Mouse (Mus musculus): ENCODE measurements around the gene Slc17a1. TPM values are rescaled to one million over a fixed set of nuclear protein-coding genes. Genes with fewer than 3 reads are reported as not detected.

Slc17a1 gene
- total RNA-seq, 2 experiments from 2014 or later: not detected

DNA sequence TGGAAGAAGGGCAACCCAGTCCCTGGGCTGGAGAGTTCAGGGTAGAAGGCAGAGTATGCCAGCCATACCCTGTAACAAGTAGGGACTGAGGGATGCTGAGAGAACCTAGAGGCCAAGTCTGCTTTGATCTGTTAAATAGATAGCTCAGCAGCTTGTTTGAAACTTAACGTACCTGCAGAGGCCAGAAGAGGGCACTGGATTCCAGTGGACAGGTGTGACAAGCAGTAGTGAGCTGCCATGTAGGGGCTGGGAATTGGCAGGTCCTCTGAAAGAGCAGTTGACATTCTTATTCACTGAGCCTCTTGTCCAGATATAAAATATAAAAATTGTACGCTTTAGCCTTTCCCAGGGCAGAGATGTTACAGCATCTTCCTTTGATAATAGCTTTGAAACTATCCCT lies 75.3 kb downstream of the Slc17a1 start:
- intact Hi-C loops (cut with DNase I): no loop called here
- no peak for DNase-seq

Small RNAs within 50 kb of the gene (microRNA-seq; reads per million reads assigned to microRNA genes)
- gene Gm44344: 0 reads per million in 2 experiments

Other genes with a start within 250 kb of the Slc17a1 start
- 10 to 100 TPM; 10.5 to 16.6 TPM for gene Hist1h2be, start 246.6 kb upstream of the Slc17a1 start, total RNA-seq (2021)
- 10 to 100 TPM; 56.8 to 68.5 TPM for gene Hist1h1e, start 245.2 kb upstream of the Slc17a1 start, total RNA-seq (2021)
- 1 to 10 TPM; 2.0 to 3.7 TPM for gene Hist1h2ac, start 183.8 kb upstream of the Slc17a1 start, total RNA-seq (2021)
- 10 to 100 TPM; 48.8 to 56.9 TPM for gene Hist1h2bc, start 183.6 kb upstream of the Slc17a1 start, total RNA-seq (2021)
- under 1 TPM; 0.31 to 0.32 TPM for gene Hist1h1t, start 171.9 kb upstream of the Slc17a1 start, total RNA-seq (2021)
- gene Hist1h4c, start 169.3 kb upstream of the Slc17a1 start, total RNA-seq (2021): 10 to 100 TPM; 62.9 to 77.3 TPM
- 10 to 100 TPM; 39.5 to 41.3 TPM for gene Hfe, start 156.9 kb upstream of the Slc17a1 start, total RNA-seq (2021)
- 100 to 1,000 TPM; 200 to 202 TPM for gene Hist1h1c, start 128.9 kb upstream of the Slc17a1 start, total RNA-seq (2021)
- gene Hist1h3c, start 122.1 kb upstream of the Slc17a1 start, total RNA-seq (2021): 10 to 100 TPM; 21.1 to 58.2 TPM
- 10 to 100 TPM; 26.5 to 61.9 TPM for gene Hist1h2bb, start 121.0 kb upstream of the Slc17a1 start, total RNA-seq (2021)
- gene Hist1h2ab, start 116.6 kb upstream of the Slc17a1 start, total RNA-seq (2021): 100 to 1,000 TPM in 1 of 2 experiments, 10 to 100 TPM in 1; 54.2 to 146 TPM
- gene Hist1h3b, start 115.5 kb upstream of the Slc17a1 start, total RNA-seq (2021): 100 to 1,000 TPM in 1 of 2 experiments, 10 to 100 TPM in 1; 70.3 to 154 TPM
- gene Hist1h4b, start 110.7 kb upstream of the Slc17a1 start, total RNA-seq (2021): 10 to 100 TPM; 44.8 to 83.6 TPM
- gene Hist1h4a, start 106.5 kb upstream of the Slc17a1 start, total RNA-seq (2021): 10 to 100 TPM; 33.4 to 91.7 TPM
- 100 to 1,000 TPM in 1 of 2 experiments, 10 to 100 TPM in 1; 55.1 to 114 TPM for gene Hist1h3a, start 105.4 kb upstream of the Slc17a1 start, total RNA-seq (2021)
- gene Hist1h1a, start 104.1 kb upstream of the Slc17a1 start, total RNA-seq (2021): 10 to 100 TPM; 28.9 to 69.7 TPM
- not detected for gene Trim38, start 97.8 kb upstream of the Slc17a1 start, total RNA-seq (2021)
- not detected for gene Slc17a2, start 60.8 kb upstream of the Slc17a1 start, total RNA-seq (2021)
- not detected for gene Slc17a3, start 28.3 kb upstream of the Slc17a1 start, total RNA-seq (2021)
- gene Slc17a4, start 47.3 kb downstream of the Slc17a1 start, total RNA-seq (2021): not detected
- not detected for gene Hist1h2ba, start 66.4 kb downstream of the Slc17a1 start, total RNA-seq (2021)
- not detected for gene Hist1h2aa, start 66.7 kb downstream of the Slc17a1 start, total RNA-seq (2021)
- not detected for gene Scgn, start 123.5 kb downstream of the Slc17a1 start, total RNA-seq (2021)